9 mouse cellular contexts compared by ENCODE assay signal in the genomic region with DNA sequence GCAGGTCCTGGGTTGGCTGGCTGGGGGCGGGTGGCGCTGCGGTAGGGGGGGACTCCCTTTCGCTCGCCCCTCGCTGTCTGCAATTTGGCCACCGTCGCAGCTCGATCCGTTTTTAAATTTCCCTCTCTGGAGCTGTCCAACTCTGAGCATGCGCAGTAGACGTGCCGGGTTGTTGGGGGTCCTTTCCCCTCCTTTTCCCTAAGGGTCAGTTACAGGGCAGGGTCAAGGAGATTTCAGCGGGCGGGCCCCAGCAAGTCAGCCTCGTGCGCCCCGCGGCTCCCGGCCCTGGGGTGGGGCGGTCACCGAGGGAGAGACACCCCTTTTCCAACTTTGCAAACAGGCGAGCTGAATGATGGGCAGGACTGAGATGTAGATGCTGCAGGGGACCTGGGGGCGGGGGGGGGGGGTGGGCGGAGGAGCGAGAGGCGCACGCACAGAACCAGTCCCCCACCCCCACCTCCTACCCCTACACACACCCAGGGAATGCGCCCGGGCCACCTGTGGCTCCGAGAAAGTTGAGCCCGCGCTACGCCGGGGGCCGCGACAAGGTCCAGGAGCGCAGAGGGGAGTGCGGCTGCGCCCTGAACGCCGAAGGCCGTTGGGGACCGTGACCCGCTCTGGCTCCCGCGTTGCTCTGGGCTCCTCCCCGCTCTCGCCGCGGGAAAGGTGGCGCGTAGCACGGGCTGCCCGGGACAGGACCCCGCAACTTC. TPM values are rescaled to one million over a fixed set of nuclear protein-coding genes. Genes with fewer than 3 reads are reported as not detected.
A peak's percentile ranks its signal among the peaks of the same experiment; 100 is the strongest.
DNase-seq lines count a peak whose midpoint lies in the region; ATAC-seq lines count a peak whose summit lies in the region.
"Had no signal": no experiment of that assay in that cellular context is flagged by ENCODE, and none has a peak within 500 bp of the region (broad histone marks: within the 10 kb centered on the region; RNA-seq: fewer than 3 reads in every experiment).

A gene (minus strand): TSS at position 115 of the 710 bp plus-strand sequence.

- 0% methylated on average over 49 of the region's 56 CpGs for WGBS in hindbrain, embryonic 12.5 days
- under 1% methylated on average over 50 of the region's 56 CpGs for WGBS in midbrain, embryonic 12.5 days

- H3K4me2 ChIP-seq in hindbrain, embryonic 12.5 days (replicated peaks): peak within 1 kb of the TSS; percentile 62
- peak within 1 kb of the TSS; percentile 77 for H3K4me2 ChIP-seq in midbrain, embryonic 12.5 days (replicated peaks)

- no peaks in the 10 kb centered on the region for H3K36me3 ChIP-seq in hindbrain, embryonic 12.5 days
- no peaks in the 10 kb centered on the region for H3K36me3 ChIP-seq in midbrain, embryonic 12.5 days

- H3K27me3 ChIP-seq in hindbrain, embryonic 12.5 days: peaks cover 100% of the 10 kb centered on the region
- H3K27me3 ChIP-seq in midbrain, embryonic 12.5 days: peaks cover 100% of the 10 kb centered on the region

- H3K4me1 ChIP-seq in hindbrain, embryonic 12.5 days: peaks cover 37% of the 10 kb centered on the region
- H3K4me1 ChIP-seq in midbrain, embryonic 12.5 days: peaks cover 61% of the 10 kb centered on the region

- H3K9me3 ChIP-seq in hindbrain, embryonic 12.5 days (replicated peaks): no peaks in the 10 kb centered on the region
- H3K9me3 ChIP-seq in midbrain, embryonic 12.5 days: no peaks in the 10 kb centered on the region

- intact Hi-C loops in gastrocnemius, postnatal 36 days (cut with DNase I): no loop called here

- ATAC-seq in hindbrain, embryonic 12.5 days (ENCODE audit: low FRiP score): 0 out of 2 replicates have a peak, but pooled peaks have one; percentile 35
- ATAC-seq in midbrain, embryonic 12.5 days (ENCODE audit: low FRiP score, low read depth): peak; percentile 41
- no peak for ATAC-seq in CD4-positive, CD25-positive, alpha-beta regulatory T cell, adult 4 months

- H3K27ac ChIP-seq in hindbrain, embryonic 12.5 days: no peak within 1 kb of the TSS
- H3K27ac ChIP-seq in midbrain, embryonic 12.5 days (replicated peaks): no peak within 1 kb of the TSS

- peak within 1 kb of the TSS; percentile 38 for H3K4me3 ChIP-seq in hindbrain, embryonic 12.5 days
- peak within 1 kb of the TSS; percentile 44 for H3K4me3 ChIP-seq in midbrain, embryonic 12.5 days

- peak; percentile 32 for DNase-seq in adrenal gland, postnatal 14 days
- no peak for DNase-seq in adrenal gland, adult 2 months
- DNase-seq in R1 (ENCODE audit: low read depth, low spot score): peak; percentile 80
- DNase-seq in left cerebral cortex, adult 11 months (ENCODE audit: low spot score): no peak
- no peak for DNase-seq in gastrocnemius, postnatal 36 days
- DNase-seq: kidney, adult 9 months had no signal

- H3K9ac ChIP-seq in hindbrain, embryonic 12.5 days: peak within 1 kb of the TSS; percentile 38; the same call in 1 of the 2 replicates
- peak within 1 kb of the TSS; percentile 47 for H3K9ac ChIP-seq in midbrain, embryonic 12.5 days (replicated peaks)

RNA-seq across cellular contexts. Expression of the gene that starts here (rescaled TPM):
- total RNA-seq in adrenal gland, postnatal 14 days (2021): not detected in 2 replicates
- total RNA-seq in adrenal gland, adult 2 months (2021): not detected
- not detected in 2 replicates for polyA plus RNA-seq in adrenal gland, adult 2 months (2012; rRNA removed)
- polyA plus RNA-seq in hindbrain, embryonic 12.5 days (2016; fragmentation: Nextera tagmentation; extraction: Ambion mirVana): 3.2 and 4.1 TPM in 2 replicates
- 11.0 and 12.4 TPM in 2 replicates for polyA plus RNA-seq in midbrain, embryonic 12.5 days (2016; fragmentation: Nextera tagmentation; extraction: Ambion mirVana)
- polyA plus RNA-seq in CD4-positive, CD25-positive, alpha-beta regulatory T cell, adult 4 months (2017; shearing (Covaris generic)): not detected
- not detected for total RNA-seq in gastrocnemius, postnatal 36 days (2021)

Comparison
In these comparisons a context has a peak if more than half of its experiments do, and no peak if none do; other contexts are left out.
1. Peak in DNase-seq in adrenal gland, postnatal 14 days; RNA of the gene not detected or under 1 TPM.